Mouse (Mus musculus) thymus, adult 2 months (tissue): ENCODE measurements around the gene Cadps2.

Experiments used
- CTCF ChIP-seq: fragments of 200-500 bp; IDR thresholded peaks from 2 replicates; pipeline ENCODE4 v1.5.1; 2012; ENCODE audit warnings: mild to moderate bottlenecking, control low read depth, low read length, moderate library complexity, borderline replicate concordance; ENCODE audit not compliant: control insufficient read depth, poor library complexity, insufficient read depth; ENCODE audit errors: extremely low read depth
- POLR2A ChIP-seq: fragments of 200-500 bp; IDR thresholded peaks from 2 replicates; pipeline ENCODE4 v1.6.1; 2012; ENCODE audit warnings: mild to moderate bottlenecking, low read length, control low read depth, moderate library complexity; ENCODE audit not compliant: control insufficient read depth, poor library complexity, insufficient read depth; ENCODE audit errors: extremely low read depth

DNA sequence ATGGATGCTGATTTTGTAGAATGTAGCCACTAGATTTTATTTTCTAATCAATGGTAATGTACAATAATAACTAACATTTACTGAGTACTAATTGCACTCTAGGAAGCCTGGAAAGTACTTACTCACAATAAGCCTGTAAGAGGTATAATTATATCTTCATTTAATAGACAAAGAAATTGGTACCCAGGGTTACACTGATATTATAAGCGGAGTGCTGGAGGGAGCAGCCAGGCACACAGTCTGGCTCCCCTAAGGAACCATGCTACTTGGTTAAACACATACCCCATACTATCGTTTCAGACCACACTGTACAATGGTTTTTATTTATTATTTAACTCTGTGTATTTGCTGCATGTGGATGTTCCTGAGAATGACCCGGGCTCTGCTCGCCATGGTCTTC, 544.5 kb downstream of the Cadps2 start:
- TF ChIP-seq CTCF: no peak
- TF ChIP-seq POLR2A: no peak
